Mouse (Mus musculus) cerebellum, adult 9-11 months (tissue): ENCODE data around the gene Pdk2.

Experiments
- DNase-seq: peaks from one replicate; pipeline ENCODE4 v3.0.0; 2022

Pdk2 gene

DNA sequence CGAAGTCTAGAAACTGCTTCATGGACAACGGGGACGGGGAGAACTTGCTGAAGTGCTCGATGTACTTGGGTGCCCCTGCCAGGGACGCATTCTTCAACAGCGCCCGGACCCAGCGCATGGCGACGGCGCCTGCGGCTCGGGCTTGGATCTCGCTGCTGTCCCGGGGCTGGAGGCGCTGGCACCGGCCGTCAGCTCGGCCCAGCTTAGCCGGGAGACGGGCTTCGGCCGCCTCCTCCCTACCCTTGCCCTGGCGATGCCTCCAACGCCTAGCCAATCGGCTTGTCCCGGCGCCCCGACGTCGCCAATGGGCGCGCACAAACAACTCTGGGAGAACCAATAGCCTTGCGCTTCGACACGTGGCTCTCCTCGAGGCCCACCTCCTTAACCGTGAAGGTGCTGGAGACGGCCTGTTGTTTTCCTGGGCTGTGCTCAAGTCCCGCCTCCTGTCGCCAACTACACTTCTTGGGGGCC, at the start of gene Pdk2:
Gene Pdk2 (minus strand): TSS at position 216 of the 471 bp plus-strand sequence.
- DNase-seq: peak; percentile 99

DNA sequence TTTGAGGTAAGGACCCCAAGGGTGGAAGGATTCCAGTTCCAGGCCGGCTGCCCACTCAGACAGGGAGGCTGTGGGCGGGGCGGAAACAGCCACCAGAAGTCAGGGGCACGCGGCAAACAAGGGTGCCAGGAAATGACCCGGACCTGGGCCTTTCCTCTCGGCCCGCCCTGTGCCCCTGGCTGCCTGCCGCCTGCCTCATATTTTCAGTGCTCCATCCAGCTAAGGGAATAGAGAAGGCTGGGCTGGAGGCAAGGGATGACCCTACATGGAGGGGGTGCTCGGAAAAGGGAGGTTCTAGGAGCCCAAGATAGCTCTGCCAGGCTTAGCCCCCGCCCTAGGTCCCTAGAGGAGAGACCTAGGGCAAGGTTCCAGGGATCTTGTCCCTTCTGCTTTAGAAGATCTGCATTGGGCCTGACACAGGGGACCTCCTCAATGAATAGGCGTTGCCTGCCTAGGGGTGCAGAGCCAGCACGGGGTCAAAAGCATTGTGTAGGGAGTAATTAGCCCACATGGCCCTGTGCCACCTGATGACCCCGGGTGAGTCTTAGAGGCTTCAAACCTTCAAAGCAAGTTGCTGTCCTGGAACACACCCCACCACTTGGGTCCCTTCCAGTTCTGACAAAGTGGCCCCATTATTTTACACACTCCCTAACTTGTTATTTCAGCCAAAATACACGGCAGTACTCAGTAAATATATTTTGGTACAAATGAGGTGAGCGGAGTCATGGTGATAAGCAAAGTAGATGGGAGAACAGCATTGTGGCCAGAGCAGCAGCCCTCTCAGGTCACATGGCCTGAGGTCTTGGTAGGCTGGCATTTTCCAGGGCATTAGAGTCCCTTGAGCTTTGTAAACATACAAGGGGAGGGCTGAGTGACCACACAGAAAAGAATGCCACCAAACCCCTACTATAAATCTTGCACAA, 48.0 kb upstream of the Pdk2 start:
- DNase-seq: no peak

DNA sequence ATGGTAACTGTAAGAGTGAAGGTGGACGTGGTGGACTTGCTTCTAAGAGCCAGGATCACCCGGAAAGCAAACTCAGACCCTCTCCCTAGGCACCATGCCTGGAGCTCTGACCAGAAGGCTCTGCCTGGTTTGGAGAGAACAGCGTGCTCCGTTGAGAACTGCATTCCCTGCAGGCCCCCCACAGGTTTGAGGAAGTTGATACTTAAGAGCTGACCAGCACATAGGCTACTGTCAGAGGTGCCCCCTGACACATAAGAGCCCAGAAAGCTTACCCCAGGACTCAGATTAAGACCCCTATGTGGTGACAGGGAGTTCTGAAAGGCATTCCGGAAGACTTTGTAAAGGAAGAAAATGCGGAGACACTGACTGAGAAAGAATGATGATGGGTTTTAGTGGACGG, 47.1 kb upstream of the Pdk2 start:
- DNase-seq: no peak

DNA sequence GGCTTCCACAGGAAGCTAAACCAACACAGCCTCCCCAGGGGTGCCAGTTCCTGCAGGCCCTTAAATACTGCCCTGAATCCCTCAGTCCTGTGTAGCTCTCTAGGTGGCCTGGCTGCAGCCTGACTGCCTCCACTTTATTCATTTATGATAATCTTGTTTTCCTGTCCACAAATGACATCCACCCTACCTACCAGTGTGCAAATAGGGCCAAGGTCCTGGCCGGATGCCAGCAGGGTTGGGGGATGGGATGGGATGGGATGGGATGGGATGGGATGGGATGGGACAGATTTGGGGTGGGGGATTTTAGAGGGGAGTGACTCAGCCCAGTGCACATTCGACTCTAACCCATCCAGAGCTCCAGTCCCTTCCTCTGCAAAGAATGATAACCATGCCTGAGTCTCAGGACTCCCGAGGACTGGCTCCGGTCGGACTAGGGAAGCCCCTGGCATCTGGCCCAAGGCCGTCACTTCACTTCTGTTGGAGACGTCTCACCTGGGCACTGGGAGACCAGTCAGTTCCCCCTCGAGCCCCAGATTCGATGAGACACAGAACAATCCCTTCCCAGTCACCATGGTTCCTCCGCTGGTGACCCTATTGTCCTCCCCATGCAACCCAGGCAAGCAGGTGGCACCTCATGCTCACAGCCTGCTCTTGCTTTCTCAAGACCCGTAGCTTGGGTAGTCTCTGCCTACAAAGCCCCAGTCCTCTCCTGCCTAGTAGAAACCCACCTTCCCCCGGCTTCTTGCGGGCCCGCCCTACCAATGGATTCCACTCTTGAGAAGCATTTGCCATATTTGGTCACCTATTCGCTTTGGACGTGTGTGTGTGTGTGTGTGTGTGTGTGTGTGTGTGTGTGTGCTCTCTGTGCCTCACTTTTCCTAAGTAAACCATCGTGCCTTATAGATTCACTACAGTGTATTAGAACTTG, 46.4 kb upstream of the Pdk2 start:
- DNase-seq: no peak

DNA sequence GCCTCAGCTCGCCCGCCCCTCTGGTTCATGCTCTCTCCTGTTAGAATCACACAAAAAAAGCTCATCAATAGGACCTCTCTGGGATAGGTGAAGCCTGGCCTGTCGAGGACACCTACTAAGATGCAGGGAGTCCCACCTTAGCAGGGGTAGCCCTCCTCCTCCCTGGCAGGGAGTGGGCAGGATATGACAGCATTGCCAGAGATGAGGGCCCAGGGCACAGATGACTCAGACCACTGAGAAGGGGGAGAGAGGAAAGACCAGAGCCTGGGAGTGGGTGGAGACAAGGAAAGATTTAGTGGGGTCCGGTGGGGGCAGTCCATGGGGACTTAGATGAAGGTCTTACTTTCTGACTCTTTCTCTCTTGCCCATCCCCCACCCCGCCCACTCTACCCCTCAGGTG, 45.1 kb upstream of the Pdk2 start:
- DNase-seq: no peak

DNA sequence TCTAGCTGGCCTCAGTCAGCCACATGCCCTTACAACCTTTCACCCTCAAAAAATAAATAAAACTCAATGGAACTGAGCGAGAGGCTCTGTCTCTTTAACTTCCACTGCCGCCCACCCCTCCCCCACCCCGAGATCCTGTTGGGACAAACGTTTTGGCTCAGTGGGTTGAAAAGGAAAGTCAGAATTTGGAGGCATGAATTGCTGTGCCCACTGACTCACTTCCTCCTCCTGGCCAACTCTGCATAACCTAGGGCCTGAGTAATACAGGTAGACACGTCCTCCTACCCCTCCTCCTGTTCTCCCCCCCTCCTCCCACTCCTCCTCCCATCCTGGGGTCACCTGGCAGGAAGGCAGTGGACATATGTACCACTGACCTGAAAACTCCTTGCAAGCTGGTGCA, 44.6 kb upstream of the Pdk2 start:
- no peak for DNase-seq

DNA sequence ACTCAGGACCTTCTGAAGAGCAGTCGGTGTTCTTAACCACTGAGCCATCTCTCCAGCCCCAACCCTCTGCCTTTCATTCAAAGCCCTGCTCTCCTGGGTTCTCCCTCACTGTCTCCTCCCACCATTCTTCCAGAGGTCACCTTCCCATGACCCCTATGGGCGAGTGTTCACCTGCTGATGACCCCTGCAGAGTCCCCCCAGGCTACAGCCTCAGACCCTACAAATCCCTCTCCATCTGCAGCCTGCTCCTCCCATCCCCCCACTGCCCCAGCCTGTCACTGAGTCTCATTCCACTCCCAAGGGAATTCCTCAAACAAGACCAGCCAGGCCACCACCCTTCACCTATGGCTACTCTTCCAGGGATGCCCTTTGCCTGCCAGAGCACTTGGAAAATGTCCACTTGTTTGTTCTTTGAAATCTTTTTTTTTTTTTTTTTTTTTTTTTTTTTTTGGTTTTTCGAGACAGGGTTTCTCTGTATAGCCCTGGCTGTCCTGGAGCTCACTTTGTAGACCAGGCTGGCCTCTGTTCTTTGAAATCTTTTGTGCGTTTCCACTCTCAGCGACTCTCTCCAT, 43.7 kb upstream of the Pdk2 start:
- no peak for DNase-seq

DNA sequence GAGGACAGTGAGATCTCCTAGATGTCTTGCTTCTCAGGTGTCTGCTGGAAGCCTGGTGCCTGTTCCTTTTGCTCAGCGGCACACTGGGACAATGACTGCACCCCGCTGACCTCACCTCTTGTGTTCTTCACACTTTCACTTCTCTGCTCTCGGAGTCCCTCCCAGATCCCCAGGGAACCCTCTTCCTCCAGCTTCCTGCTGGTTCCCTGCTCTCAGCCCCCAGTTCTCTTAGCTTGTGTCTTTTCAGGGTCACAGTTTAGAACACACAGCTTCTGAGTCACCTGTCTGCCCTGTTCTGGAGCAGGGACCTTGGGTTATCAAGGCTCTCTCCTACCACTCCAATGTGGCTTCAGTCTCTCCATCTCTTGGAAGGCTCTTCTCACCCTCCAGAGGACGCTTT, 43.0 kb upstream of the Pdk2 start:
- no peak for DNase-seq

DNA sequence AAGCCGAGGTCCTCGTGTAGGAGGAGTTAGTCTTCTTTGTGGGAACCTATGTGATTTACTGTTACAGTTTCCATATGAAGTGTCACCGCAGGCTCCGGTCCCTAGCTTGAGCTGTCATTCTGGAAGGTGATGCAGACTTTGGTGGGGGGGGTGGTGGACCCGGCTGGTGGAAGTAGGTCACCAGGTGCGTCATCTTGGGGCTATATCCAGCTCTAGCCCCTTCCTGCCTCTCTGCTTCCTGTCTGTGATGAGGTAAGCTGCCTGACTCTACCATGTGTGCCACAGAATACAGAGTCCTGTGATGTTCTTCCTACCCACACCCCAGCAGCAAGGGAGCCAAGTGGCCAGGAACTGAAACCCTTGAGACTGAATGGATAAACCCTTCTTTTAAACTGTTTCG, 41.7 kb upstream of the Pdk2 start:
- no peak for DNase-seq

DNA sequence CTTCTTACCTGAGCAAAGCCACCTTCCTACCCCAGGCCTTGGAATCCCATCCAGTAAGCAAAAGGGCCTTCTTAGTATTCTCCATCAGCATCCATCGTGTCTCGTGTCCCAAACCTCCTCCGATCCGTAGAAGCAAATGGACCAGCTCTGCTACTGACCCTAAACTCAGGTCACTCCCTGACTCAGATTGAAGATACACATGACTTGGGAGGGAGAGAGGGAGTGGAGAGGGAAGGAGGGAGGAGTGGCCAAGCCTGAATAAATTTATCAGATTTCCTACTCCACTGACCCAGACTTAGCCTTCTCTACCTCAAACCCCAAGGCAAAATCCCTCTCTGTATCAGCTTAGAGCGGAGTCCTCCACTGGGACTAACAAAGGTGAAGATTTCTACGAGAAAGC, 39.6 kb upstream of the Pdk2 start:
- DNase-seq: no peak

DNA sequence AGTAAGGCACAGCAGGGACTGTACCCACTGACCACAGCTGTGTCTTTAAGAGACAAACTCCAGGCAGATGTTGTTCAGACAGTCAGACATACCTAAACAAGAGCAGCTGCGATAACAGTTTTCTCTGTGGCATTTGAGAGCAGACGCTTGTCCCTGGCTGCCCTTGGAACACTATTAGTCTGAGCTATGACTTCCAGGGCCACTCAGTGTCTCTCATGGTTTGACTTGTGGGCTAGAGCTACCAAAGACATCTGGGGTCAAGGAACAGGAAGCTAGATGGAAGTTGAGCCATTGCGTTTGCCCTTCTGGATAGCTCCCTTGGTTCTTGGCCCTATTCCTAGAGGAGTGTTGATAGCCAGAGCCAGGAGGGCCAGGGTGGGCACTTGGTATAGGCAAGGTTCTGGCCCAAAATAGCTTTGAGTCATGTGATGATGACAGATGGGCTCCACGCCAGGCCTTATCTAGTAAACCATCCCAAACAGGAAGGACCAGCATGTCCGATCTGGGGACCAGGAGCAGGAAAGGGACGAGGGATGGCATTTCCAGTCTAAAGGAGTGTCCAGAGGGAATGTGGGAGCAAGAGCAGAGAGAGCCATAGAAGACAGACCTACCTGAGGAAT, 38.2 kb upstream of the Pdk2 start:
- peak; percentile 44 for DNase-seq

DNA sequence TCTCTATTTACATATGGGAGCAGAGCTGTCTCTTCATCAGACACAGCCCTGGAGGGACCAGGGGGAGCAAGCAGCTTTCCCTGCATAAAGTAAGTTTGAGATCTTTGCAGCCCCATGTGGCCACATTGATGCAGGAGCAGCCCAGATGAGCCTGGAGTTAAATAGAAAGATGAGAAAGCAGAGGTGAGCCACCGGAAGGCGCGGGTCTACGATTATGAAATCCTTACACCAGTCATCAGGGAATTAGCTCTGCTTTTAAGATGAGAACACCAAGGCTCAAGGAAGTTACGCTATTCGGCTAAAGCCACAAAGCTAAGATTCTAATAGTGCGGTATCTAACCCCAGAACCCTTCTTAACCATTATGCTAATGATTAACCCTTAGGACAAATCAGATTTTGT, 36.8 kb upstream of the Pdk2 start:
- DNase-seq: no peak

DNA sequence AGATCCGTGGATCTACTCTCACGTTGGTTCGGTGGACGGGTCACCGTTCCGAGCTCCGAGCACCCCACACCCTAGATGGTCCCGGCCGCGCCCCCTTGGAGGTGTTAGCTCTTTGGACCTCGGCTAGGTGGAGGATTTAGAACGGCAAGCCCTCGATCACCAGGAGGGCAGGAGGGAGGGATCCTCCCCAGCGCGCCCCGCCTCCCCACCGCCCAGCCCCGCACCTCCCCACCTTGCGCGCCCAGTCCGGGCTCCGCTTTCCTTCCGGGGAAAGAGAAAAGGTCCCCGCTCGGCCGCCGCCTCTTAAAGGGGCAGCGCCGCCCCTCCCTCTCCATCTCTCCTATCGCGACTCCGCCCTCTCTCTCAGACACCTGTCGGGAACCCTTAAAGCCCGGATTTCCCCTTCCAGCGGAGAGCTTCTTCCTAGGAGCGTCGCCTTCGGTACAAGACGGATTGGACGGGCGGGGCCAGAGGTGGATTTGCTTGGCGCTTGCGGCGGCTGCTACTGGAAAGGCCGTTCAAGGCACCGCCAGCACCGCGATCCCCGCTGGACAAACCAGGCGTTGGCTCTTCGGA, 35.5 kb upstream of the Pdk2 start, which contains the start of gene Itga3:
Gene Itga3 (minus strand): TSS at position 266 of the 576 bp plus-strand sequence.
- peak; percentile 87 for DNase-seq

DNA sequence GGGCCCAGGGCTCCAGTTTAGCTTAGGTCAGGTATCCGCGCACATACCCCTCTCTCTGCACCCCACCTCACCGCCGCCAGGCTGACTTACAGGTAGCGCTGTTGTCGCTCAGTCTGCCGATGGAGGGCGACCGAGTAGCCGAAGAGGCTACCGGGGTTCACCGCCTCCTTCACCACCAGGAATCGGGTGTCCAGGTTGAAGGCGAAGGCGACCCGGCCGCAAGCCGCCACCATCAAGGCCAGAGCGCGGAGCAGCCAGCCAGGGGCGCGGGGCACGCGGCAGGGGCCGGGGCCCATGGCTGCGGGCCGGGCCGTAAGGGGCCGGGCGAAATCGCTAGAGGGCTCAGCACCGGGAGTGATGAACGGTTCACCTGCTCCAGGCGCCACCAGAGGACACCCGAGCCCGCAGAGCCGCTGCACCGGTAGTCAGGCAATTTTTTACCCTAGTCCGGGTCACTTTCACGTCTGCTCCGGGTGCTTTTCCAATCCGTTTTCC, 34.9 kb upstream of the Pdk2 start:
- peak; percentile 83 for DNase-seq

DNA sequence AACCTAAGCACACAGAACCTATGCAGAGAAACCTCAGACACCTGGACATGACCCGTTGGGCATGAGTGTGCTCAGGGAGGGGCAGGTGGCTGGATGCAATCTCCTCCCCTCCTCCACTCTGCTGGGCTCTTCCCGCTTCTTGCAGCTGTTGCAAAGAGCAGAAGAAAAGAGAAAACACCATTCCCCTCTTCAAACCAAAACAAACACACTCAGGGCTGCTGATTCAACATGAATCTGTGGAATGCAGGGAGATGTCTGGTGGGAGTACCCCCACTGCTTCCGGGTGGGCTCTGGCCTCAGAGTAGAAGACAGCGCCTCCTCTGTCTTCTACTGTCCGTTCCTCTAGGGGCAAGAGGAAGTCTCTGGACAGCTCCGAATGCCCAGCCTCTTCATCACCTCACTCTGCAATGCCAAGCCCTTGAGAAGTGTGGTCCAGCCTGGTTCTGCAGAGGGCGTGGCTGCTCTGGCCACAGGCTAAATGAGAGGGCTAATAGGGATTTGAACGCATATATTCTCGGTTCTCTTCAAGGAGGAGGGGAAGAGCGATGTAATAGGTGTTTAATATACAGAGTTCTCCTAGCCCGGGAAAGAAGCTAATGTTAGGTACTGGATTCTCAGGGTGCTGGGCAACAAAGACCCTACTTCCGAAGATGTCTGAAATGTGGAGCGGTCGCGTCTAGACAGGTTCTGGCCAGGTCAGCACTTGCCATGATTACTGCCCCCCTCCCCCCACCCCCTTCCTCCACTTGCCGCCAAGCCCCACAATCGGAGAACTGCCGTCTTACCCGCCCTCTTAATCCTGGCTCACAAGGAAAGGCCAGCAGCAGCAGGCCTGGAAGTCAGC, 34.3 kb upstream of the Pdk2 start:
- DNase-seq: peak; percentile 51

DNA sequence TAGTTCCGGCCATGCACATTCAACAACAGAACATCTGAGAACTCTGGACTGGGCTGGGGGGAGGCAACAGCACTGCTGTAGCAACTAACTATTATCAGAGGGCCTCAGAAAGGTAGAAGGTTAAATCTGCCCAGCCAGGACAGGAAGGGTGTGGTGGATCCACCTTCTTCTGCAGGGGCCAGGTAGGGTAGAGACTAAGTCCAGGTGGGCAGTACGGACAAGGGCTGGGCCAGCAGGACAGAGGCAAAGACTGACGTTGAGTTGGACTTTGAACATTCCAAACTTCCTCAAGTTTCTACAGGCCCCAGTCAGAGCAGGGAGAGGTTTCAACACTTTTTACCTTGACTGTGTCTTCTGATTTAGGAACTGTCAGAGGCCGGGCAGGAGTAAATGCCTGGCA, 33.5 kb upstream of the Pdk2 start:
- peak; percentile 32 for DNase-seq

DNA sequence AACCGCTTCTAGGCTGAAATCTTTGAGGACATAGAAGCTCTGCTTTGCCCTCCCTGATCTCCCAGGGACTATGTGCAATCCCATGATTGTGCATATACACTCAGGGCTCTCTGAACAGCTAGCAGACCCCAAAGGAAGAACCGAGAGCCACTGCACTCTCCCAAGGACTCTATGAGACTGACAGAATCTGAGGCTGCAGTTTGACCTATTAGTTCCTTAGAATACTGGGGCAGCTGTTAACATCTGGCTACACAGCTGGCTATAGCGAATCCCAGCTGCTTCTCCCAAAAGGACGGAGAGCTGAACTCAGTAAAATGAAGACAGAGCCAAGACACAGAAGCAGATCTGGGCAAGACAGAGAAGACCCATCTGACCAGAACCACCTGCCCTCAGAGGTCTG, 32.7 kb upstream of the Pdk2 start:
- no peak for DNase-seq

DNA sequence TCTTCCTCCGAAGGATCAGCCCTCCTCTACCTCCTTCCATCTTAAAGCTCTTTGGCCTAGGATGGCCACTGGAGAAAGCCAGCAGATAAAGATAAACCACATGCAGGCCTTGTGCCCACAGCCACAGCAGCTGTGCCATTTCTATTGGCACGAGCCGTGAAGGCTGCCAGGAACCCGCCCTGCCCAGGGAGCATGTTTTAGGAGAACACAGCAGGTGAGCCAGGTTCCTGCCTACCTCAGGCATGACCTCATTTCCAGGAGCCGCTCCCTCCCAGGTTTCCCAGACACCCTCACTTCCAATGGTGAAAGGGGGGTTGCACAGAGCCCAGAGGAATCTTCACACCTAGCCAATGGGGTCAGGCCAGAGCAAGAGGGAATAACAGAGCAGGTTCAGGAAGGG, 31.6 kb upstream of the Pdk2 start:
- peak; percentile 91 for DNase-seq

DNA sequence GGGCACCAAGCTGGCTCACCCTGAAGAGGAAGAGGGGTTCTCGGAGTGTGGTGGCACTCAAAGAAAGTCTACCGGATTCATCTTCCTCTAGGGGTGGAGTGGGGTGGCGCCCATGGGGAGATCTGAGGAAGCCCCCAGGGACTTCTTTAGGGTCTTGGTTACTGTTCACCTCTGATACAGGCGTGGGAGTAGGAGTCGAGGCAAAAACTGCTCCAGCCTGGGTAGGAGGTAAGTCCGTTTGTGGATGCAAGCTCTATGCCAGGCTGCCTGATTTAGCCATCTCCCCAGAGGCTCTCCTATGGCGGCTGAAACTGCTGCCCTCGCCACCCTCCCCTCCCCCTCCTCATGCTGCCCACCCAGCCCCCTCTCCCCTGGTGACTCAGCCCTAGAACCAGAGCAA, 31.0 kb upstream of the Pdk2 start:
- peak; percentile 49 for DNase-seq

DNA sequence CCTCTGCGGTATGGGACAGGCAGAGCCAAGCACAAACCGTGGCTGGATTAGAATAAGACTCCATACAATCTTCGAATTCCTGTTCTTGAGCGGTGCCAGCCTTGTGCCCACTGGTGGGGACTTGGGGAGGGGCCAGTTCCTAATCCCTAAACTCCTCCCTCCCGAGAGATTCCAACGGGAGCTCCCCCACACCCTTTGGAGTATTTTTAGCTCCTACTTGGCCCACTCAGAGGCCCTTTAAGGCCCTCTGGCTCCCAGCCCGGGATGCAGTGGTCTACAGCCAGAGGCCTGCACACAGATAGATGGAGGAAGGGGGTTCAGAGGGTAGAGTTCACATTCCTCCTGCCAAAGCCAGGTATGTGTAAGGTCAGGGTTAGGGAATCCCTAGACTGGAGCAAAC, 30.1 kb upstream of the Pdk2 start:
- peak; percentile 52 for DNase-seq
